In the genomic region with DNA sequence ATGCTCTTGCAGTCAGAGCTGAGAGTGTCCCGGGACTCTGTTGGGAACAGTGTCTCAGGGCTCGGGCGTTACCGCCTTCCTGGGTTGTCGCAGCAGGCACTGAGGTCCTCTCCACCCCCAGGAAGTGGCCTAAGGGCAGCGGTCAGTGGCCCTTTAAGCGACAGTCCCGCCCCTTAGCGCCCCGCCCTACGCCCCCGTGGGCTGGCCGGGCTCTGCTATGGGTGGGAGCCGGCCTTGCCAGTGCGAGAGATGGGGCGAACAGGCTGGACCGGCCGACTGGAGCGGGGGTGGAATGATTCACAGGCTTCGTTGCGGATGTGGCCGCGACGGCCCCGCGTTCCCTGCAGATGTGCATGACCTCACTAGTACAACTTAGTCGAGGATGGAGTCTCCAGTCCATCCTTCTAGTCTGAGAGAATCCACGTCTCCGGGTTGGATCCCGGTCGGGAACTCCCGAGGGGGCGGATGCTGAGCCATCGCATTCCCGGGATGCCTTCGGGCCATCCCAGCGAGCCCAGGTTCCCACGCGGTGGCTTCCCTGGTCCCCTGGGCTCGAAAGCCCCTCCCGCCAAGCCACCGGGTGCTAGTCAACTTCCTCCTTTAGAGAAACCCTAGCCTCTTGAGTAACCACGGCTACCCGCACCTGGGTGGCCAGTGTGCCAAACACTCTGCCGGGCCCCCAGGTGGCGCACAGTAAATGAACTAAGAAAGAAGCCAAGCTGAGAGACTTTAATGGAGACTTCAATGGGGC, we compare ENCODE assay signal across 8 mouse cellular contexts. TPM values are rescaled to one million over a fixed set of nuclear protein-coding genes. Genes with fewer than 3 reads are reported as not detected.
DNase-seq lines count a peak whose midpoint lies in the region; ATAC-seq lines count a peak whose summit lies in the region.

A gene (minus strand): TSS at position 554 of the 751 bp plus-strand sequence.

- no peaks in the 10 kb centered on the region for H3K36me3 ChIP-seq in hindbrain, embryonic 13.5 days
- H3K36me3 ChIP-seq in macrophage (ENCODE audit: inconsistent target): no peaks in the 10 kb centered on the region

- peak within 1 kb of the TSS; percentile 58 for H3K27ac ChIP-seq in hindbrain, embryonic 13.5 days
- peak within 1 kb of the TSS; percentile 61 for H3K27ac ChIP-seq in macrophage

- H3K79me2 ChIP-seq in macrophage (ENCODE audit: inconsistent target): peaks cover 16% of the 10 kb centered on the region

- peak within 1 kb of the TSS; percentile 71 for H3K9ac ChIP-seq in hindbrain, embryonic 13.5 days

- H3K4me2 ChIP-seq in hindbrain, embryonic 13.5 days: peak within 1 kb of the TSS; percentile 73

- no peaks in the 10 kb centered on the region for H3K9me3 ChIP-seq in hindbrain, embryonic 13.5 days

- peak; percentile 82 for ATAC-seq in hindbrain, embryonic 13.5 days (ENCODE audit: low FRiP score)

- H3K4me3 ChIP-seq in hindbrain, embryonic 13.5 days: peak within 1 kb of the TSS; percentile 40
- H3K4me3 ChIP-seq in macrophage (ENCODE audit: inconsistent target): peak within 1 kb of the TSS; percentile 69

- peaks cover 36% of the 10 kb centered on the region for H3K4me1 ChIP-seq in hindbrain, embryonic 13.5 days (replicated peaks)

- WGBS in hindbrain, embryonic 13.5 days: under 1% methylated on average over 41 of the region's 46 CpGs
- under 1% methylated on average over 46 of the region's 46 CpGs for WGBS in macrophage (ENCODE audit: missing documents)

- H3K27me3 ChIP-seq in hindbrain, embryonic 13.5 days: peaks cover 42% of the 10 kb centered on the region

- peak; percentile 79 for DNase-seq in T-cell, adult 2 months (ENCODE audit: low spot score)
- DNase-seq in cerebellum, postnatal 4 days (ENCODE audit: low spot score in 2 of 2): peak; percentile 49 to 63
- peak; percentile 53 to 64 for DNase-seq in frontal cortex, postnatal 36 days (ENCODE audit: low spot score in 2 of 2)
- peak; percentile 54 for DNase-seq in left cerebral cortex, adult 11 months (ENCODE audit: low spot score)
- peak; percentile 59 for DNase-seq in retina, postnatal 7 days (ENCODE audit: low read depth, low spot score)
- peak; percentile 94 for DNase-seq in urinary bladder, adult 18-20 months (ENCODE audit: low spot score in 2 of 2)

RNA-seq across cellular contexts. Expression of the gene that starts here (rescaled TPM):
- polyA plus RNA-seq in hindbrain, embryonic 13.5 days (2015; fragmentation: Nextera tagmentation; extraction: Ambion mirVana): 2.0 and 2.5 TPM in 2 replicates
- total RNA-seq in macrophage (2018; cell fraction: chromatin; rRNA removed): 1 to 10 TPM in 24 of 26 experiments, under 1 TPM in 2; 0.69 to 7.3 (median 3.2) TPM
- total RNA-seq in macrophage (2018; cell fraction: cytosol; rRNA removed): 1 to 10 TPM; 1.8 to 7.0 (median 4.1) TPM
- total RNA-seq in macrophage (2018; cell fraction: nucleus; rRNA removed): 10 to 100 TPM in 1 of 26 experiments, 1 to 10 TPM in 25; 1.8 to 11.0 (median 4.7) TPM
- 4.3 to 5.6 TPM (median 5.5 TPM) in 3 replicates for polyA plus RNA-seq in macrophage (2018)

Comparison
In these comparisons a context has a peak if more than half of its experiments do, and no peak if none do; other contexts are left out.
1. Peak in every context shown above with its lines: DNase-seq, ATAC-seq, H3K4me3 ChIP-seq and H3K27ac ChIP-seq.